Mouse (Mus musculus) cortical plate, adult 2 months (tissue): ENCODE measurements around the gene Car6. TPM values are rescaled to one million over a fixed set of nuclear protein-coding genes. Genes with fewer than 3 reads are reported as not detected.
A peak's percentile ranks its signal among the peaks of the same experiment; 100 is the strongest.

ENCODE experiments used
- H3K27ac ChIP-seq: fragments of 200-500 bp; 2 replicates; pipeline ENCODE4 v1.5.1; 2012; ENCODE audit warnings: low read length, control low read depth, inconsistent platforms; ENCODE audit not compliant: insufficient read depth
- H3K4me1 ChIP-seq: fragments of 200-500 bp; 2 replicates; pipeline ENCODE4 v1.6.1; 2011; ENCODE audit warnings: low read length; ENCODE audit not compliant: control insufficient read depth, insufficient read depth
- H3K4me3 ChIP-seq: fragments of 200-500 bp; 2 replicates; pipeline ENCODE4 v1.5.1; 2011; ENCODE audit warnings: mild to moderate bottlenecking, low read length, control low read depth; ENCODE audit not compliant: insufficient read depth
- CTCF ChIP-seq: fragments of 200-500 bp; IDR thresholded peaks from 2 replicates; pipeline ENCODE4 v1.5.1; 2011; ENCODE audit warnings: mild to moderate bottlenecking, control low read depth, low read length; ENCODE audit not compliant: insufficient read depth; ENCODE audit errors: extremely low read depth
- POLR2A ChIP-seq: fragments of 200-500 bp; IDR thresholded peaks from 2 replicates; pipeline ENCODE4 v1.6.1; 2011; ENCODE audit warnings: mild to moderate bottlenecking, low read length, control low read depth; ENCODE audit not compliant: insufficient read depth; ENCODE audit errors: extremely low read depth
- polyA plus RNA-seq: library from polyadenylated mRNA; depleted of rRNA; stranded (reverse); fragments of >200 nt; gene quantifications from 2 replicates; pipeline ENCODE4 v1.2.3, GENCODE M21; 2012

Car6 gene
- polyA plus RNA-seq, 1 experiment: not detected

GRCm38 (mm10) chr4:150173281-150173680 is 27.9 kb downstream of the Car6 start:
- TF ChIP-seq POLR2A: no peak
- peak; percentile 75 for TF ChIP-seq CTCF
- Histone ChIP-seq H3K4me3 (no peak overlapping the region), H3K27ac (no peak overlapping the region), H3K4me1 (no peaks in the 10 kb centered on the region)

GRCm38 (mm10) chr4:150172107-150172506 is 29.0 kb downstream of the Car6 start:
- Histone ChIP-seq H3K4me3 (no peak overlapping the region), H3K27ac (no peak overlapping the region), H3K4me1 (no peaks in the 10 kb centered on the region)
- TF ChIP-seq CTCF (no peak), POLR2A (no peak)

- TF ChIP-seq CTCF (no peak), POLR2A (no peak)
- Histone ChIP-seq H3K4me3 (no peak overlapping the region), H3K27ac (no peak overlapping the region), H3K4me1 (no peaks in the 10 kb centered on the region)
These were observed 32.7 kb downstream of the Car6 start for GRCm38 (mm10) chr4:150168406-150168805.

- H3K27ac ChIP-seq: no peak overlapping the region
- no peaks in the 10 kb centered on the region for H3K4me1 ChIP-seq
- TF ChIP-seq CTCF (no peak), POLR2A (no peak)
- H3K4me3 ChIP-seq: no peak overlapping the region
These were observed 36.3 kb downstream of the Car6 start for GRCm38 (mm10) chr4:150164875-150165274.

- no peak overlapping the region for H3K4me3 ChIP-seq
- H3K27ac ChIP-seq: no peak overlapping the region
- no peaks in the 10 kb centered on the region for H3K4me1 ChIP-seq
- TF ChIP-seq POLR2A (no peak), CTCF (peak; percentile 16; the same call in 1 of the 2 replicates)
These were observed 38.5 kb downstream of the Car6 start for GRCm38 (mm10) chr4:150162561-150163169.

- H3K4me1 ChIP-seq: no peaks in the 10 kb centered on the region
- no peak overlapping the region for H3K4me3 ChIP-seq
- no peak overlapping the region for H3K27ac ChIP-seq
- TF ChIP-seq POLR2A (no peak), CTCF (no peak)
These were observed 41.7 kb downstream of the Car6 start for GRCm38 (mm10) chr4:150159458-150159857.

- H3K4me1 ChIP-seq: no peaks in the 10 kb centered on the region
- TF ChIP-seq POLR2A (no peak), CTCF (no peak)
- H3K27ac ChIP-seq: no peak overlapping the region
- H3K4me3 ChIP-seq: no peak overlapping the region
These were observed 43.7 kb downstream of the Car6 start for GRCm38 (mm10) chr4:150157348-150157882.

GRCm38 (mm10) chr4:150155731-150156130 is 45.4 kb downstream of the Car6 start:
- no peak overlapping the region for H3K4me3 ChIP-seq
- TF ChIP-seq POLR2A (no peak), CTCF (no peak)
- no peak overlapping the region for H3K27ac ChIP-seq
- H3K4me1 ChIP-seq: no peaks in the 10 kb centered on the region

GRCm38 (mm10) chr4:150155301-150155700 is 45.8 kb downstream of the Car6 start:
- no peak overlapping the region for H3K4me3 ChIP-seq

GRCm38 (mm10) chr4:150152483-150152882 is 48.6 kb downstream of the Car6 start:
- no peaks in the 10 kb centered on the region for H3K4me1 ChIP-seq
- no peak overlapping the region for H3K27ac ChIP-seq
- TF ChIP-seq CTCF: no peak
- TF ChIP-seq POLR2A: no peak
- no peak overlapping the region for H3K4me3 ChIP-seq

More at GRCm38 (mm10) chr4:150155301-150155700, 45.8 kb downstream of the Car6 start:
- H3K27ac ChIP-seq: no peak overlapping the region
- no peaks in the 10 kb centered on the region for H3K4me1 ChIP-seq
- TF ChIP-seq POLR2A: no peak
- TF ChIP-seq CTCF: no peak

GRCm38 (mm10) chr4:150151045-150151444 is 50.1 kb downstream of the Car6 start:
- TF ChIP-seq POLR2A (no peak), CTCF (no peak)
- Histone ChIP-seq H3K4me1 (no peaks in the 10 kb centered on the region), H3K27ac (no peak overlapping the region), H3K4me3 (no peak overlapping the region)
